Mouse (Mus musculus): ENCODE measurements around the gene BC049715. TPM values are rescaled to one million over a fixed set of nuclear protein-coding genes. Genes with fewer than 3 reads are reported as not detected.

BC049715 gene
- total and polyA plus RNA-seq, 3 experiments, result 0.27 to 1.2 TPM; not detected in 1

GRCm38 (mm10) chr6:136861020-136861419 lies 33.6 kb downstream of the BC049715 start (continued):
- TF ChIP-seq UBTF (IDR thresholded peaks at IDR 0.05; ENCODE audit: borderline replicate concordance, insufficient read depth, low read depth, low read length) (no peak), KAT2A (conservative IDR thresholded peaks at IDR 0.05; ENCODE audit: low read depth, low read length) (no peak)

DNA sequence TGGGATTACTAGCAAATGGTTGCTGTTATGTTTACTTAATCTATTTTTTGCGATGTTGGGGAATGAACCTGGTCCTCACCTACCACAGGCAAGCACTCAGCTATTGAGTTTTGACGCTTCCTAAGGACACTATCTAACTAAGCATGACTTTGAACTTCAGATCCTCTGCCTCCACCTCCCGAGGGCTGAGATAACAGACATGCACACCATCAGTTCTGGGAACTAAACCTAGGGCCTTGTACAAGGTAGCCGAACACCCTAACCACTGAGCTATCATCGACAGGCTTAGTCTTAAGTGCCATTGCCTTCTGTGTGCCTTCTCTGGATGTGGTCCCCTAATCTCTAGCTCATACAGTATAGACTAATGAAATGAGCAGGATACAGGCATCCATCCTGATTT lies 37.9 kb downstream of the BC049715 start:
- H3K36me3 ChIP-seq (ENCODE audit: control insufficient read depth in 1 of 2, insufficient read depth in 2 of 2, low read length in 2 of 2), result no peaks in the 10 kb centered on the region
- DNase-seq (ENCODE audit: low read depth, low spot score), result no peak
- H3K4me3 ChIP-seq (ENCODE audit: control insufficient read depth in 1 of 2, insufficient read depth in 1 of 2, low read depth in 2 of 2, low read length in 2 of 2), result no peak overlapping the region
- H3K79me2 ChIP-seq (ENCODE audit: control insufficient read depth, insufficient read depth, low read length, poor library complexity), result no peaks in the 10 kb centered on the region
- no peaks in the 10 kb centered on the region for H3K4me1 ChIP-seq (ENCODE audit: control insufficient read depth in 1 of 2, insufficient read depth in 2 of 2, low read length in 2 of 2)
- H3K9ac ChIP-seq (ENCODE audit: control insufficient read depth, low read depth, low read length, poor library complexity, severe bottlenecking), result no peak overlapping the region
- H3K9me3 ChIP-seq (replicated peaks; ENCODE audit: insufficient read depth, low read length), result no peaks in the 10 kb centered on the region
- H3K27ac ChIP-seq (ENCODE audit: control insufficient read depth, low read depth, low read length), result no peak overlapping the region
- TF ChIP-seq KAT2A (conservative IDR thresholded peaks at IDR 0.05; ENCODE audit: low read depth, low read length) (no peak), TAL1 (IDR thresholded peaks at IDR 0.05; ENCODE audit: low read length) (no peak), GATA1 (IDR thresholded peaks at IDR 0.05; ENCODE audit: low read depth, low read length) (no peak), MXI1 (IDR thresholded peaks at IDR 0.05; ENCODE audit: low read depth, low read length) (no peak), UBTF (IDR thresholded peaks at IDR 0.05; ENCODE audit: borderline replicate concordance, insufficient read depth, low read depth, low read length) (no peak), ZKSCAN1 (IDR thresholded peaks at IDR 0.05; ENCODE audit: low read depth, low read length) (no peak), ZNF384 (IDR thresholded peaks at IDR 0.05; ENCODE audit: low read depth, low read length) (no peak), NRF1 (IDR thresholded peaks at IDR 0.05; ENCODE audit: insufficient read depth, low read depth, low read length, poor library complexity, severe bottlenecking) (no peak), TBP (IDR thresholded peaks at IDR 0.05; ENCODE audit: low read depth, low read length) (no peak), MYB (IDR thresholded peaks at IDR 0.05; ENCODE audit: low read depth, low read length) (no peak), E2F4 (IDR thresholded peaks at IDR 0.05; ENCODE audit: borderline replicate concordance, low read depth, low read length) (no peak), RAD21 (IDR thresholded peaks at IDR 0.05; ENCODE audit: low read depth, low read length) (no peak), SMC3 (IDR thresholded peaks at IDR 0.05; ENCODE audit: low read depth, low read length) (no peak), TCF12 (IDR thresholded peaks at IDR 0.05; ENCODE audit: low read depth, low read length) (no peak), JUND (IDR thresholded peaks at IDR 0.05; ENCODE audit: low read depth, low read length) (no peak), POLR2AphosphoS5 (IDR thresholded peaks at IDR 0.05; ENCODE audit: borderline replicate concordance, low read depth, low read length) (no peak), USF2 (IDR thresholded peaks at IDR 0.05; ENCODE audit: borderline replicate concordance in 1 of 2, insufficient read depth in 1 of 2, low read depth in 1 of 2, low read length in 2 of 2) (no peak), POLR2AphosphoS2 (IDR thresholded peaks at IDR 0.05; ENCODE audit: low read length) (no peak), MAZ (IDR thresholded peaks at IDR 0.05; ENCODE audit: low read depth, low read length) (no peak), ZC3H11A (IDR thresholded peaks at IDR 0.05; ENCODE audit: low read depth, low read length) (no peak)
- H3K27me3 ChIP-seq (ENCODE audit: control insufficient read depth in 1 of 2, insufficient read depth in 2 of 2, low read length in 2 of 2), result peaks cover 3% of the 10 kb centered on the region in 2 experiments; a peak in 3 of 4 replicates
